Mouse (Mus musculus) erythroid progenitor cell, adult 5-6 weeks (primary cell): ENCODE data around the gene Pde4b. TPM values are rescaled to one million over a fixed set of nuclear protein-coding genes. Genes with fewer than 3 reads are reported as not detected.

Experiments
- ATAC-seq: replicated peaks from 2 replicates; pipeline ENCODE4 v1.8.0; 2016; ENCODE audit warnings: moderate number of reproducible peaks, mild to moderate bottlenecking, moderate TSS enrichment, inconsistent platforms; ENCODE audit not compliant: poor library complexity, low FRiP score, severe bottlenecking
- total RNA-seq, 2 experiments: library from RNA; stranded (forward) in 1 of 2; stranded (reverse) in 1 of 2; fragments of 150-400 nt in 1 of 2; fragments of 186-747, 209-891 nt in 1 of 2; gene quantifications; 2 replicates each; pipeline versions ENCODE4 v1.2.3 to v1.2.4; 2015 to 2017; ENCODE audit warnings: low replicate concordance in 2 of 2

Pde4b gene
- total RNA-seq, 2 experiments from 2014 or later: 5.4 to 14.7 TPM

DNA sequence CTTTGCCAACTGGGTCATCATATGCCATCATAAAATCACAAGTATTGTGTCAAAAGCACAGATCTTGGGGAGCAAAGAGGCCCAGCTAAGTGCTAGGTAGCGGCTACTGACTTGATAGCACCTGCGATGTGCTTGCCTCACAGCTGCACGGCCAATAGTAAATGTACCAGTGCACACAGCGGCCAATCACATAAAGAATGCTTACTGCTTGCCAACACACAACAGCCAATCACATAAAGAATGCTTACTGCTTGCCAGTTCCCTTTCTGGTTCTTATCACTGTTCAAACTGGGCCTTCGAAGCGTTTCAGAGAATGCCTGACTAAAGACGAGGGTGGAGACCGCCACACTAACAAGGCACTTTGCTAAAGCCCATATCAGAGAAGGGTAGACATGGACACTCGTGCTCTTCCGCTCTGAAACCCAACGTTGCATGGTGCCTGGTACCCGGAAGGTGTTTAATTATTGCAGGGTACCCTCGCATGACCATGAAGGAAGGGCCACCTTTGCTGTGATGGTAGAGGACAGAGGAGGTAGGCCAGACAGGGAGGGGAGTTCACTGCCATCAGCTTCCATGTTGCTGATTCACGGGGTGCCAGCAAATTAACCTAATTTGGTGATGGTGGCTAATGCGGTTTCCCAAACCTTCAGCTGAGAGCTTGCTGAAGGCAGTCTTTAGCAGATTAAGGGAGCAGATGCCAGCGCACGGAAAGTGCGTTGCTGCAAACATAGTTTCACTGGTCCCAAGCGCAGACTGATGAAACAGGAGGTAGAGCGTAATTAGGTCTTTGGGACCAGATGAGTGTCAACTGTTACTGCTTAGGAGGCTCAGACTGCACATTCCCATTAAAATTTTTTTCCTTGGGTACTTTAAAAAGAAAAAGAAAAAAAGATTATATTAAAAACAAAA, 409.2 kb downstream of the Pde4b start:
- ATAC-seq: no peak

DNA sequence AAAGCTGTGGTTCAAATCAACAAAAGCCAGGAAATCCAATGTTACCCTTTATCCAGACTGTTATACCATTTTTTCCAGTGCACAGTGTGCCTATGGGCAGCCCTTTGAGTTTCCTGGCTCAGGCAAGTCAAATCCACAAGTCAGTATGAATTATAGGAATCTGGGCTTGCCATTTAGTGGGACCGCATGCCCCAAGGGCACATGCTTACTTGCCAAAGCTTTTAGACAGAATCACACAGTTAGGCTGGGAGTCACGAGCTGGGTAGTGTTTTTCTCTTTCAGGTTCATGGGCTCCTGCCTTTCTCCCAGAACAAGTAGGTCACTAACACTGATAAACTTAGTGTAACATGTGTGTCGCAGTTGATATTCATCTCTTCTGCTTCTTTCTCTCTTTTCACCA, 409.9 kb downstream of the Pde4b start:
- no peak for ATAC-seq

DNA sequence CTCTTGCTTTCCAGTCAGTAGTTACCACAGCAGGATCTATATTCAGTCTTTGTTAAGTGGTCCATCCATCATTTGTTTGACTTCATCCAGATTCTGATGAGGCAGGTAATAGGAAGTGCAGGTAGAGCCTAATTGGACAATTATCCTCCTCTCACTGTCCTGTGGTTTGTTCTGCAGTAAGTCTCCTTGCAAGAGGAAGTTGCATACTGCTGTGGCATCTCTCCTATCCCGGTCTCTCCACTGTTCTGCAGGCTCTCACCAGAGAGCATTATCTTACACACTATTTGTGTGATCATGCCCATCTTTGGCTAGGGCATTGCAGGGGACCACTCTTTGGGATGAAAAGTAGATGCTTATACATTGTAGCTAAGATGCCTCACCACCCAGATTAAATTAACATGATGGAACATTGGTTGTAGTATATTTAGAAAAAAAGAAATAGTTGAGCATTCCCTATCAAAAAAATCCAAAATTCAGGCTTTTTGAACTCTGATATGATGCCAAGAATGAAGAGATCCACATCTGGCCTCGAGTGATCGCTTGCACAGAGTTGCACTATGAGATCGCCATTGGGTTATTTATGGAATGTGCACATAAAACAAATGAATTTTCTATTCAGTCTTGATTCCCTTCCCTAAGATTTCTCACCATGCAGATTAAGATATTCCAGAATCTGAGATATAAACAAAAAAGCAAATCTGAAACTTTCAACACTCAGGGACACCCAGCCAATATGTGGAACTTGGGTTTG, 411.0 kb downstream of the Pde4b start:
- ATAC-seq: no peak

DNA sequence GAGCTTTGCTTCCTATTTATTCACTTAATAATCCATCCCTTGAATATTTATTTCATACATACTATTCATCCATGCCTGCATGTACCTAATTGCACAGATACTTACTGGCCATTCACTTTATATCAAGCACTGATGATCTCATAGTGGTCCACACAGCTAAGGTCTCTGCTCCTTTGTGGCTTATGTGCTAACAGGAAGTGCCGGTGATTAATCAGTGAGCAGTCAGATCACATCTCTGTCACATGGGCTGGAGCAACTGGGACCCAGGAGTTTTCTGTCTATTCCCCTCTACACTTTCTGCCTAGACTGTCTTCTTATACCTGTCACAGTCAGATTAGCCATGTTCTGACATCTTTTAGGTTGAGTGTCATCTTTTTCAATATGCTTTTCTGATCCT, 411.6 kb downstream of the Pde4b start:
- ATAC-seq: no peak

DNA sequence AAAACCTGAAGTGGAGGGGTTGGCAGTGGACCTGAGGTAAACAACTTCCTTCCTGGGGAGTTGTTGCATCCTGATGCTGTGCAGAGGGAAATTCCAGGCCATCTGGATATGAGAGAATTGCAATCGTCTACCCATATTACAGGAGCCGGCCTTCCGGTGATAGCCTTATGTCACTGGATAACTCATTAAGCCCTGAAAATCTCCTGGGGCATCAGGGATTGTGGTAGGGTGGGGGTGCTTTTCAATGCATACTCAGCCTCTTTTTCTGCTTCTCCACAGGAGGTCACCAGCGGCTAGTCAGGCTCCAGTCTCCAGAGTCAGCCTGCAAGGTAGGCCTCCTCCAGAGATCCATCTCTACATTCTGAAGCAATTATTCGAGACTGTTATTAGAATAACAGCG, 418.4 kb downstream of the Pde4b start:
- no peak for ATAC-seq

DNA sequence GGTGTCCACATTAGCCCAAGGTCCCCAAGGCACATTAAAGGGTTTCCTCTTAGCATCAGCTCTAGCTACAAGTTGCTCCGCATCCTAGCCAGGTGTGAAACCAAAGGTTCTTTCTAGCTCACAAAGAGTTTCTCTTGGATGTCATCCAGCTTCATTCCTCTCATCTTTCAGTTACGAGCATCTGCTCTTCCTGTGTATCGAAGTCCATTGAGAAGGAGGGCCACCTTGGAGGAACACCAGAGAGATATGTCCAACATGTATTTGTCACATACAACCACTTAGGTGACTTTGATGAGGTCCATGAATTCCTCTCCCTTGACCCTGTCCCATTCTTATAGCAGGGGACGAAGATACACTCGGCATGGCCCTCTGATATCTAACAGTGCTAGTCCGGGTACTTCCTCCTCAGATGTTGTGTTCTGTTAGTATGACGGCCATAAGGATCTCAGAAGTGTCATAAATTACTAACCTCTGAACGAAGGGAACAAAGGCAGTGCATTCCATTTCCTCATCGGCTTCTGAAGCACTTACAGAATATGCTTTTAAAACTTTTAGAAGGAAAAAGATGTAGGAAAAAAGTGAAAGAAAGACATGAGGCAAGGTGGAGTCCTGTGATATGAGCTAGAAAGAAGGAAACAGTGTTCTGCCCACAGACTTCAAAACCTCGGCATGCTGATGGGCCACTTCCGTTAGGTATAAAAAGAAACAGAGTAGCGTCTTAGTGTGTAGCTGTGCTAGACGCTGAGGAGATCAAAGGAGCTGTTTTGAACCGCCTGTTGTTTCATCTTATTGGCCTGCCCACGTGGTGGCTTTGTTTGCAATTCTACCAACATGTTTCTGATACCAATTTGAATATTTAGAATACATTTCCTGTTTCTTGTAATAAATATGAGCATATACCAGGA, 419.3 kb downstream of the Pde4b start:
- ATAC-seq: no peak

DNA sequence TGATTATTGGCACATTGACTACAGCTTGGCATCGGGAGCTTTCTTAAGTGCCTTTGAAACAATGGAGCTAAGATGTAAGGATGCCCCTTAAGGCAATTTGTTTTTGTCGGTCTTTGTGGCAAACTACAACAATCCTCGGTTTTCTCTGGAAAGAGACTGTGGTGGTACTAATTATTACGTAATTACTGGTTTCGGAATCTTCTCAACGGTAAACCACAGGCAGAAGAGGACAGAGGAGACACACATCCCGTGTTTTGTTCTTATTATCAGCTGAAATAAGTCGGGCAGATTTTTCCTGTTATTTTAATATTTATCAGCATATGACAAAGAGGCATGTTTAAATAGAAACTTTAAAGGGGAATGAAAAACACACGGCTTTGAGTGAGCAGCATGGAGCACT, 420.0 kb downstream of the Pde4b start:
- ATAC-seq: no peak

DNA sequence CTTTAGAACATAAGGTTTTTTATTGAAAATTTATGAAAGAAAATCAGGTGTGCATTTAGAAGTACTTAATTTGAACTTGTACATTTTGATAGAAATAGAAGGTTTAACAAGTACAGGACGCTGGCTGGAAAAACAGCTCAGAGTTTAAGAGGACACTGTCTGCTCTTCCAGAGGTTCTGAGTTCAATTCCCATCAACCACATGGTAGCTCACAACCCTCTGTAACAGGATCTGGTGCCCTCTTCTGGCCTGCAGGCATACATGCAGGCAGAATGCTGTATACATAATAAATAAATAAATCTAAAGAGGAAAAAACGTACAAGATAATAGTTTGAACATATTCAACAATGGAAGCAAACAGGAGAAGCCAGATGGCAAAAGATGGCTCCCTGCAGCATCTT, 420.4 kb downstream of the Pde4b start:
- no peak for ATAC-seq

DNA sequence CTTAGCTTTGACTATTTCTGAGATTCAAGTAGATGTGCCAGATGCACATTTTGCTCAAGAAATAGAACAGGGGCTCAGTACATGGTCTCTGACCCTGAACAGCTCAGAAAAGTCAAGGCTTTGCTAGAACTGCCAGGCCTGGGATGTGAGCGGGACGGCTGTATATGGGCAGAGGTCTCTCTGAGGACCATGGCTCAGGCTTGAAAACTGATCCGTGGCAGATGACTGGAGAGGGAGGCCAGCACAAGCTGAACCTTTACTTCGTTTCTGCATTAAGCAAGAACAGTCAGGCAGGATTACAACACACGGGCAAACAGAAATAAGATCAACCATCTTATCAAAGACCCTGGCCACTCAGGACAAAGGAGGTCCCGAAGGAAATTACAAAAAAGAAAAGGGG, 422.7 kb downstream of the Pde4b start:
- ATAC-seq: no peak

DNA sequence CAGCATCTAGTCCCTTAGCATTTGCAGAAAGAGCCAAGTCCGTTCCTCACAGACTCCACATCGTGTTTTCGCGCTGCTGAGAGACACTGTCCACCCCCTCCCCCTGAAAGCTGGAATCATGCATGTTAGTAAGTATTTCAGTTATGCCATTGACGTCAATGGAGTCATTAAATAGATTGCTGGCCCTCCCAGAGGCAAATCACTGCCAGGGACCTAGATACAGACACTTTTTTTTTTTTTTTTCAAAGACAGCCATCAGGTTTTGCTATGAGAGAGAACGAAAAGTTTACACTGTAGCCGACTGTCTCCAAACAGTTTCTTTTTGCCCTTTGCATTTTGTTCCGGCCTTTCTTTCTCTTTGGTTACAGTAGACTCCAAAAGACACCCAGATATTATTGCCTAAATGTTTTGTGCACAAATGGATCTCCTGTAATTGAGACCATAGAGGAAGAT, 423.6 kb downstream of the Pde4b start:
- ATAC-seq: no peak

DNA sequence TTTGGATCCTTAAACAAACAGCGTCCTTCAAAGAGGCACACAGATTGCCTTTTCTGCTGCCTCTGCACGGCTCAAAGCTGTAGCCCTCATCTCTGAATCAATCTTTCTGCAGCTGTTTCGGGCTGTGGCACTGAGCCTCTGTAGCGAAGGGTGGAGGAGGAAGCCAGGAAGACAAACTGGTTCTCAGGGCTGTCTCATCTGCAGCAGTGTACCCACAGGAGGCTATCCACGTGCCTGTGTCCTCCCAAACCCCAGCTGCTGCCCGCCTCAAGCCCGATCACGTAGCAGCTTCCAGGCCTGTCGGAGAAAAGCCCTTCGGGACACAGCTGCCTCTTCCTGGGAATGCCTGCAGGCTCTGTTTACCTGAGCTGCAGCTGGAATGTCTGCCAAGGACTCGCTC, 424.2 kb downstream of the Pde4b start:
- ATAC-seq: no peak

DNA sequence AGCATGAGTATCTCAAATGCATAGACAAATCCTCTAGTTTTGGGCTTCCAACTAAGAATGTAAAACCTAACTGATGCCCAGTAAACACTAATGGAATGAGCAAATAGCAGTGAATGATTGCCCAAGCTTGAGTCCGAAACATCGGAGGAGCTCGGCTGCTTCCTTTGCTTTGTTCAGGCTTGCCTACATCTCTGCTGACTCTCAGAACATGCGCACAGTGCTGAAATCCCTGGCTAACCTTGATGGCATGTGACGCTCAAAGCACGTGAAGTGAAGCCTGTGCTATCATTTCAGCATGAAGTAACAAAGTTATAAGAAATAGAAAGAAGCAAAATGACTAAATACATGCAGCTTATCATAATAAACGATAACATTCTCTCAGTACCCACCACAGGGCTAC, 425.6 kb downstream of the Pde4b start:
- no peak for ATAC-seq

DNA sequence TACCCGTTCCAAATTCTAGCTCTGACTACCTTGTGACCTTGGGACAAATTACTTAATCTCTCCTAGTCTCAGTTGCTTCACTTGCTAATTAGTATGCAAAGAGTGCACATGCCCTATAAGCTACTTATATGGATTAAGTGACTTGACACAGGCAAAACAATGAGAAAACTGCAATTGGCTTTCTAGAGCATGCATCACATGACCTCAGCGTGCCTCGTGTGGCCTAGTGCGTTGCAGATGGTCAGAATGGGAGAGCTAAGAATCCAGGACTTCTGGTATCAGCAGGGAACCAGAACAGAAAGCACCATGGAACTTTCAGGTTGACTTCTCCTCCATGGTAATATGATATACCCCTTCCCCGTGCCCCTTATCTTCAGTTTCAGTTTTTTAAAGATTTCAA, 426.2 kb downstream of the Pde4b start:
- no peak for ATAC-seq

DNA sequence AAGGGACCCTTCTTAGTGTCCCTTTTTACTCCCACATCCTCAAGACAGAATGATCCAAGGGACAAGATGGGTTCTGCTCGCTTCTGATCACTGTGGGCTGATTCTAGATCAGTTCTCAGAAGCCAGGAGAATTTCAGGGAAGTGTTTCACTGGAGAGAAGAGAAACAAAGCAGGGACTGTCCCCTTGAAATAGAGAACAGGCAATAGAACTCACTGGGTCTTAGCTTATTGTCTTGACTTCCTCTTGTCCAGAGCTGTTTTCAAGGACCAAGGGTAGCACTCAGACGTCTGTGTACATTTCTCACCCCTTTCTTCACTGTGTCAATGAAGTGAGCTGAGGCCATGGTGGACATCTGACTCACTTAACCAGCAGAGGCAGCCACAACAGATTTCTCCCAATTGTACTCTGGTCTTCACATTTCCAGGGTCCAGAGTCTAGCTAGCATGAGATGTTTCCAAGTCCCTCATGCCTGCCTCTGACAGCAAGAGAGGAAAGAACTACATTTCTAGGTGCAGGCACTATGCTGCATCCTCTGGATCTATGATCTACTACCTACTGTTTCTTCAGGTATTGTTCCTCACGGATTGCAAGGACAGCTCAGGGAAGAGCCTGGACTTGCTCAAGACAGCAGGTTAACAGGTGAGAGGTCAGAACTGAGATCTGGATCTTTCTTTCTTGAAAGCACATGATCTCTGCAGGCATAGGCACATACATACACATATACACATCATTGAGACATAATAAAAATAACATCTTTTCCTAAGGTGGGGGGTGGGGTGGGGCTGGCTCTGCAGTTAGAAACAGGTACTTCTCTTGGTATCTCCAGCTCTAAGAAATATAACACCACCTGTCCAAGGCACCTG, 427.9 kb downstream of the Pde4b start:
- ATAC-seq: no peak

DNA sequence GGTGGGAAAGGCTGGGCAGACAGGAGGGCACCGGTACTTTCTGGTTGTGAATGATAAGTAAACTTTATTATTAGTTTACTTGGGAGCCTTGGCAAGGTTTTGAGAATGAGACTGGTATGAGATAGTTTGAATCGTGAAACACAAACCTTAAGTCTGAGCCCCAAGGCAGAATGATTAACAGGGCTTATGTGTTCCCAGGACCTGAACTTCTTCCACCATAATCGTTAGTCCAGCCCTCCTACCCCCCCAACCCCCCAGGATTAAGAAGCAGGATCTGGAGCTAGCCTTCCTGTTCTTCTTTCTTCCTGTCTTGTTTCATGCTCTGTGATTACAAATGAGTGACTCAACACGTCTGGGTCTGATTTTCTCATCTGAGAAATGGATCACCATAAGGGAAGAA, 429.1 kb downstream of the Pde4b start:
- ATAC-seq: no peak

DNA sequence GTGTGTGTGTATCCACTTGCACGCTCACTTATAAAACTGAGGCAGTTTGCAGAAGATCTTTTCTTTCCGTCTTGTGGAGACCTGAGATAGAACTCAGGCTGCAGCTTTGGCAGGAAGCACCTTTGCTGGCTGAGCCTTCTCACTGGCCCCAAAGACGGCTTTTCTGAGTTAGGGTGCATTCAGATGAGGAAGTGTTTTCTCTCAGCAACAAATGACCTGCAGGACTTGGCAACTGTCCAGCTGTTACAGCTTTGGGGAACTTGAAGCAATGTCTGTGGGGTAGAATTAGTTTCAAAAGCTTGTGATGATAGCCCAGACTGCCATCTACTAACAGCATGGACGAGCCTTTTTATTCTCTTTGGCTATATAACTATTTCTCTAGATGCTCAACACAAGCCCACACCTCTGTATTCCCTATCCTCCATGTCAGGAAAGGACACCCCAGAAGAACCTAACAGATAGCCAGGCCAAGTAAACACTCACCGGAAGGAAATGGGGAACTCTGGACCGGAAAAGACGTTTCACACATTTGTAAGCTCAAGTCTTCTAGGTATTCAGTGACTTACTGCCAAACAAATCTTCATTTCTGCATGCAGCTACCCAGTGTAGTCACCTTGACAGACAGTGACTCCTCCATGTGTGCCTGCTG, 429.8 kb downstream of the Pde4b start:
- ATAC-seq: no peak

DNA sequence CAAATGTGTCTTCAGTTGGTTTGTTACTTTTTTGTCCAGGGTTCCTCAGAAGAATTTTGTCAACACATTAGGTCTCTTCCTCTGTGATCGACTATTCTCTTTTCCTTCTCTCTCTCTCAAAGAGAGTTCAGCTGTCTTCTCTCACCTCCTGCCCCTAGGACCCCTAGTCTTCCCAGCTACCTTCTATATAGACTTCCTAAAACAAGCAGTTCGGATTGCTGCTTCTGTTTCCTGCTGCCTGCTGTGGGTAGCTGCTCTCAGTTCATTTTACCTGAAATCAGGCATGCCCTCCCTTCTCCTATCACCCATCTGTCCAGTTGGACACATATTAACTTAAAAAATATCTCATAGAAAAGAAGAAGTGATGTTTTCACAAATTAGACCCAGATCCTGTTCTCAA, 430.3 kb downstream of the Pde4b start:
- no peak for ATAC-seq

DNA sequence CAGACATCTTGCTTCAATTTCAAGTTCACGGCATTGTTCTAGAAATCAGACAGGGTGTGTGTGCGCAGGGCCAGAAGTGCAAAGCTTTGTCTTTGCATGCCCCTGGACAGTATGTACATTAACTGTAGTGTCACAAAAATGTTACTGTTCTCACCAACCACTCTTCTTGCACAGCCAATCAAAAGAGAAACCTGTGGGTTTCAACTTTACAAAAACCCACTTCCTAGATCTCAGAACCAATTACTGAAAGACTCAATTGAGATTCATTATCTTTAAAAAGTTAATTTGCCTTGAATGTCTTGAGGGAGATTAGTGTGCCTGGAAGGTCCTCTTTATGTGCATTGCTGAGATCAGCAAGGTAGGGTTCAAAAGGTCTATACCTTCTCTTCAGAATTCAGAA, 431.0 kb downstream of the Pde4b start:
- no peak for ATAC-seq
